Mouse (Mus musculus) CH12.LX (cell line): Measurements from ENCODE around the gene Rpl34. TPM values are rescaled to one million over a fixed set of nuclear protein-coding genes. Genes with fewer than 3 reads are reported as not detected.
A peak's percentile ranks its signal among the peaks of the same experiment; 100 is the strongest.

Experiments
- DNase-seq: peaks from one replicate; pipeline ENCODE4 v3.0.0-alpha.2; 2013; ENCODE audit errors: extremely low read depth
- H3K27ac ChIP-seq: 2 replicates; pipeline ENCODE4 v1.5.1; 2012; ENCODE audit warnings: low read depth, mild to moderate bottlenecking, control low read depth, moderate library complexity; ENCODE audit not compliant: insufficient read depth
- H3K27me3 ChIP-seq: replicated peaks from 2 replicates; pipeline ENCODE3; 2012; ENCODE audit warnings: inconsistent platforms
- H3K36me3 ChIP-seq, 2 experiments: replicated peaks in 1 of 2; 2 replicates each; pipeline versions ENCODE3 to v1.6.1; 2012; ENCODE audit warnings: inconsistent platforms in 1 of 2, low read length in 1 of 2, mild to moderate bottlenecking in 1 of 2, mixed read lengths in 1 of 2, moderate library complexity in 1 of 2; ENCODE audit not compliant: control insufficient read depth in 1 of 2, insufficient read depth in 1 of 2
- H3K4me1 ChIP-seq, 2 experiments: 2 replicates each; pipeline ENCODE4 v1.6.1; 2012; ENCODE audit warnings: inconsistent platforms in 1 of 2, moderate library complexity in 1 of 2; ENCODE audit not compliant: insufficient read depth in 2 of 2, control insufficient read depth in 1 of 2
- H3K4me2 ChIP-seq: 2 replicates; pipeline ENCODE4 v1.6.1; 2012; ENCODE audit warnings: low read depth, mild to moderate bottlenecking, control low read depth; ENCODE audit not compliant: poor library complexity, insufficient read depth, severe bottlenecking
- H3K4me3 ChIP-seq, 3 experiments: fragments of 150-350 bp in 1 of 3; sonication (generic) in 1 of 3; replicated peaks in 1 of 3; 2 replicates each; pipeline versions ENCODE3 to v1.5.1; 2011 to 2012; ENCODE audit warnings: low read depth in 2 of 3, low read length in 2 of 3, mild to moderate bottlenecking in 2 of 3, moderate library complexity in 2 of 3, control low read depth in 1 of 3, improper control_type of control experiment in 1 of 3, inconsistent platforms in 1 of 3, mixed read lengths in 1 of 3; ENCODE audit not compliant: poor library complexity in 1 of 3
- H3K79me2 ChIP-seq: replicated peaks from 2 replicates; pipeline ENCODE4 v1.6.1; 2012; ENCODE audit warnings: mild to moderate bottlenecking, moderate library complexity; ENCODE audit not compliant: control insufficient read depth, poor library complexity, insufficient read depth, severe bottlenecking; ENCODE audit errors: extremely low read depth
- H3K9ac ChIP-seq: 2 replicates; pipeline ENCODE4 v1.6.1; 2012; ENCODE audit warnings: low read depth, mild to moderate bottlenecking, control low read depth, moderate library complexity; ENCODE audit not compliant: insufficient read depth
- H3K9me3 ChIP-seq: replicated peaks from 2 replicates; pipeline ENCODE3; 2012; ENCODE audit warnings: low read length, inconsistent platforms, mixed read lengths
- CHD1 ChIP-seq: IDR thresholded peaks from 2 replicates; pipeline ENCODE4 v1.6.1; 2012; ENCODE audit warnings: low read depth, low read length, improper control_type of control experiment, inconsistent platforms
- CHD2 ChIP-seq: IDR thresholded peaks from 2 replicates; pipeline ENCODE4 v1.6.1; 2011; ENCODE audit warnings: low read length, improper control_type of control experiment
- ETS1 ChIP-seq: conservative IDR thresholded peaks from 2 replicates; pipeline ENCODE4 v1.6.1; 2012; ENCODE audit warnings: low read depth, mild to moderate bottlenecking, inconsistent platforms, low read length, improper control_type of control experiment, moderate library complexity
- GABPA ChIP-seq: IDR thresholded peaks from 2 replicates; pipeline ENCODE4 v1.6.1; 2012; ENCODE audit warnings: low read depth, low read length, improper control_type of control experiment, inconsistent platforms; ENCODE audit not compliant: insufficient replicate concordance
- HCFC1 ChIP-seq: IDR thresholded peaks from 2 replicates; pipeline ENCODE4 v1.6.1; 2012; ENCODE audit warnings: low read depth, mild to moderate bottlenecking, inconsistent platforms, low read length, improper control_type of control experiment
- JUN ChIP-seq: IDR thresholded peaks from 2 replicates; pipeline ENCODE4 v1.6.1; 2011; ENCODE audit warnings: low read depth, mild to moderate bottlenecking, low read length, improper control_type of control experiment, moderate library complexity; ENCODE audit not compliant: insufficient read depth
- JUND ChIP-seq: conservative IDR thresholded peaks from 2 replicates; pipeline ENCODE4 v1.6.1; 2011; ENCODE audit warnings: low read depth, low read length, improper control_type of control experiment
- MAFK ChIP-seq: IDR thresholded peaks from 2 replicates; pipeline ENCODE4 v1.6.1; 2011; ENCODE audit warnings: low read length, improper control_type of control experiment; ENCODE audit not compliant: insufficient replicate concordance
- MAX ChIP-seq: IDR thresholded peaks from 2 replicates; pipeline ENCODE4 v1.6.1; 2011; ENCODE audit warnings: low read length, improper control_type of control experiment
- MAZ ChIP-seq: IDR thresholded peaks from 2 replicates; pipeline ENCODE4 v1.6.1; 2012; ENCODE audit warnings: low read depth, mild to moderate bottlenecking, inconsistent platforms, low read length, improper control_type of control experiment, moderate library complexity
- MEF2A ChIP-seq: IDR thresholded peaks from 2 replicates; pipeline ENCODE4 v1.6.1; 2014; ENCODE audit warnings: low read depth, mild to moderate bottlenecking, inconsistent platforms, low read length, improper control_type of control experiment, borderline replicate concordance
- MYC ChIP-seq: IDR thresholded peaks from 2 replicates; pipeline ENCODE4 v1.6.1; 2011; ENCODE audit warnings: low read depth, mild to moderate bottlenecking, improper control_type of control experiment, low read length
- NELFE ChIP-seq: IDR thresholded peaks from 2 replicates; pipeline ENCODE4 v1.6.1; 2011; ENCODE audit warnings: low read depth, low read length, improper control_type of control experiment
- NRF1 ChIP-seq: IDR thresholded peaks from 2 replicates; pipeline ENCODE4 v1.6.1; 2014; ENCODE audit warnings: low read depth, mild to moderate bottlenecking, inconsistent platforms, low read length, improper control_type of control experiment, moderate library complexity
- PAX5 ChIP-seq: IDR thresholded peaks from 2 replicates; pipeline ENCODE4 v1.6.1; 2012; ENCODE audit warnings: low read length, inconsistent platforms, mixed read lengths
- POLR2AphosphoS2 ChIP-seq: IDR thresholded peaks from 2 replicates; pipeline ENCODE4 v1.6.1; 2011; ENCODE audit warnings: low read depth, low read length, improper control_type of control experiment
- RAD21 ChIP-seq: IDR thresholded peaks from 2 replicates; pipeline ENCODE4 v1.6.1; 2011; ENCODE audit warnings: low read depth, mild to moderate bottlenecking, low read length, improper control_type of control experiment, moderate library complexity
- RCOR1 ChIP-seq: conservative IDR thresholded peaks from 2 replicates; pipeline ENCODE4 v1.6.1; 2012; ENCODE audit warnings: low read depth, mild to moderate bottlenecking, inconsistent platforms, low read length, improper control_type of control experiment
- SIN3A ChIP-seq: IDR thresholded peaks from 2 replicates; pipeline ENCODE4 v1.6.1; 2012; ENCODE audit warnings: low read length, improper control_type of control experiment, inconsistent platforms
- SMC3 ChIP-seq: IDR thresholded peaks from 2 replicates; pipeline ENCODE4 v1.6.1; 2011; ENCODE audit warnings: low read depth, low read length, improper control_type of control experiment
- TBP ChIP-seq: conservative IDR thresholded peaks from 2 replicates; pipeline ENCODE4 v1.6.1; 2011; ENCODE audit warnings: low read depth, low read length, improper control_type of control experiment
- USF1 ChIP-seq: IDR thresholded peaks from 2 replicates; pipeline ENCODE4 v1.6.1; 2014; ENCODE audit warnings: low read depth, mild to moderate bottlenecking, inconsistent platforms, low read length, improper control_type of control experiment
- USF2 ChIP-seq: conservative IDR thresholded peaks from 2 replicates; pipeline ENCODE4 v1.6.1; 2011; ENCODE audit warnings: low read depth, low read length, improper control_type of control experiment
- ZMIZ1 ChIP-seq: IDR thresholded peaks from 2 replicates; pipeline ENCODE4 v1.6.1; 2012; ENCODE audit warnings: low read depth, mild to moderate bottlenecking, inconsistent platforms, low read length, improper control_type of control experiment
- ZNF384 ChIP-seq: IDR thresholded peaks from 2 replicates; pipeline ENCODE4 v1.6.1; 2012; ENCODE audit warnings: low read depth, low read length, improper control_type of control experiment, inconsistent platforms
- dilution Hi-C: fragments of 300-500 bp; cut with MboI; formaldehyde crosslinking; loops from 2 replicates; pipeline ENCODE4 v1.14.3; 2020; ENCODE audit warnings: low sequenced_read_pairs; ENCODE audit not compliant: extremely low pct_unique_long_range_greater_than_20kb, extremely low pct_ligation_motif_present
- in situ Hi-C: fragments of 300-500 bp; cut with MboI; formaldehyde crosslinking; loops from 3 replicates; pipeline ENCODE4 v1.14.3; 2019; ENCODE audit warnings: low sequenced_read_pairs, low pct_ligation_motif_present, low pct_unique_long_range_greater_than_20kb, mixed read lengths
- polyA plus RNA-seq: library from polyadenylated mRNA; unstranded; fragments of >175 nt; gene quantifications from 2 replicates; pipeline ENCODE4 v1.2.1, GENCODE M21; 2012; ENCODE audit warnings: low read depth; ENCODE audit not compliant: insufficient read length
- total RNA-seq, 2 experiments: library from RNA; depleted of rRNA; stranded (reverse); fragments of 300-350 nt in 1 of 2; fragments of >200 nt in 1 of 2; gene quantifications; 2 replicates each; pipeline ENCODE4 v1.2.3; 2012 to 2014

Rpl34 gene
- total and polyA plus RNA-seq, 3 experiments: 1,701 to 3,001 (median 2,604) TPM

DNA sequence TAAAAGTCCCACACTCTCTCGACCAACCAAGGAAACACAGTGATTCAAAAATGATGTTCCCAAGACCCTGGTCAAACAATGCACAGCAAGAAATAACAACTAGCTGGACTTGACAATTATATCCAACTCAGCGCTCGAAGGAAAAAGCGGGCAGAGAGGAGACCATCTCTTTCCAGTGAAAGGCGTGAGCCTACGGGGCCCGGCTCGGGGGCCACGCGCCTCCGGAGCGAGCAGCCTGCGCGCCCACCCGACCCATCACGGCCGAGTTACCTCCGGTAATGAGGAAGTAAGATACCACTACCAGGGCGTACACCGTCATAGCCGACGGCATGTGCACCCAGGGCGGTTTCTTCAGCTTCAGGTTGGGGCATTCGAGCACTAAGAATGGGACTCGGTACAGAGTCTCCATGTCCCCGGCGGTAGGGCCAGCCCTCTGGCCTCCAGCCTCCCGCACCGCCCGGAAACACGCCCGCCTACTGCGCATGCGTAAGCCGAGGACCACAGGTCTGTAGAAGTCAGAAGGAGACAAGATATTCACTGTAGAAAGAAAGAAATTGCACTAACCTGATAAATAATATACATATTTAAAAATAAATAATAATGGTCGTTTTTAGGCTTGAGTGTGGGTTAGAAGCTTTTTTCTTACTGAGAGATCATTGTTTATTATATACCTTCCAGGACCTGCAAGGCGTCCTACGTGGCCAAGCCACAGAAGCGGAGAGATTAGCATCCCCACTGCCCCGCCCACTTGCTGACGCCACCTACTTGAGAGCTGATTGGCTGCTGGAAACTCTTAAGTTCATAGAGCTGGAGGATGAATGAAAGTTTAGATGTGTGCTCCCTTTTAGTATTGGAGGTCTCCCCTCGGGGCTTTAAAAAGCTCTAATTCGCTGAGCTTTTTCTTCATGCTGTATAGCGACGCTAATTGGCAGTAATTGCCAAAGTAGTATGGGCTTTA is 21.0 kb downstream of the Rpl34 start, which contains the start of gene Ostc (continued):
- TF ChIP-seq MAX (peak; percentile 73), JUN (0 out of 2 replicates have a peak, but pooled peaks have one; percentile 22), SIN3A (peak; percentile 91), JUND (0 out of 2 replicates have a peak, but pooled peaks have one; percentile 25), MEF2A (0 out of 2 replicates have a peak, but pooled peaks have one; percentile 7)
- TF ChIP-seq, all 38 proteins: peak for 17

DNA sequence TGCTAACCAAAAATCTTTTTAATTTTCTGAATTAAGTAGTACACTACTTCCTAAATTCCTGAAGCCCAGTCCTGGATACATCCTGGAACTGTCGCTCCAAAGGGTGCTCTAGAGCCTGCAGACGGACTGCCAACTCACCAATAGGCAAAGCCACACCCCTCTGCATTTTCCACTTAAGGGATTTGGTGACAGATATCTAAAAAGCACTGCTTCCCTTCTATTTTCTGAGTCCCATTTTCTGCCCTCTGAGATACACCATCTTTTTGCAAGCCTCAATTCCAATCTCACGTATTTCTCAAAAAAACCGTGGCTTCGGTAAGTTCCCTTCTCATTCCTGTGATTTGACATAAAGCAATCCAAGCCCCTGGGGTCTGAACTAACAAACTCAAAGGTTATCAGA is 21.7 kb downstream of the Rpl34 start:
- H3K4me3 ChIP-seq: peak overlapping the region; percentile 93 to 97 (median 97)
- H3K27me3 ChIP-seq: no peaks in the 10 kb centered on the region
- peaks cover 51% of the 10 kb centered on the region for H3K79me2 ChIP-seq
- no peak overlapping the region; the same call in 1 of the 2 replicates for H3K27ac ChIP-seq
- no peaks in the 10 kb centered on the region for H3K9me3 ChIP-seq
- dilution Hi-C loops: no loop called here
- DNase-seq: no peak
- peaks cover 4 to 16% of the 10 kb centered on the region in 2 experiments; a peak in 2 of 4 replicates for H3K4me1 ChIP-seq
- peak overlapping the region; percentile 88 for H3K4me2 ChIP-seq
- no peak for TF ChIP-seq NRF1
- TF ChIP-seq MAZ: no peak
- peak; percentile 70; the same call in 1 of the 2 replicates for TF ChIP-seq POLR2AphosphoS2
- no peak for TF ChIP-seq PAX5
- 0 out of 2 replicates have a peak, but pooled peaks have one; percentile 13 for TF ChIP-seq TBP
- TF ChIP-seq MAFK: no peak
- no peak for TF ChIP-seq ZNF384
- TF ChIP-seq SIN3A: 0 out of 2 replicates have a peak, but pooled peaks have one; percentile 3
- in situ Hi-C loops: no loop called here
- peaks cover 9 to 26% of the 10 kb centered on the region in 2 experiments for H3K36me3 ChIP-seq
- peak overlapping the region; percentile 97 for H3K9ac ChIP-seq

DNA sequence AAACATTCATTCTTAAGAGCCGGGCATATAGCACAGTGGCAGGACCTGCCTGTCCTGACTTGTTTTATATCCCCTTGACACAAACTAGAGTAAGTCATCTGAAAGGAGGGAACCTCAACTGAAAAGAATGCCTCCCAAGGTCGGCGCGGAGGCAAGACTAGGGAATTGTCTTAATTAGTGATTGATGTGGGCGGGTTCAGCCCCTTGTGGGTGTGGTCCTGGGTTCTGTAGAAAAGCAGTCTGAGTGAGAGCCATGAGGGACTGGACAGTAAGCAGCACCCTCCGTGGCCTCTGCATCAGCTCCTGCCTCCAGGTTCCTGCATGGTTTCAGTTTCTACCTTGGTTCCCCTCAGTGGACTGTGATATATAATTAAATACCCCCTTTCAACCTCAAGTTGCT is 27.9 kb downstream of the Rpl34 start:
- Histone ChIP-seq H3K9ac (no peak overlapping the region), H3K27me3 (no peaks in the 10 kb centered on the region), H3K79me2 (peaks cover 36% of the 10 kb centered on the region), H3K36me3 (peaks cover 51 to 83% of the 10 kb centered on the region in 2 experiments), H3K27ac (no peak overlapping the region), H3K4me3 (no peak overlapping the region), H3K9me3 (no peaks in the 10 kb centered on the region), H3K4me1 (peaks cover 4 to 32% of the 10 kb centered on the region in 2 experiments; a peak in 2 of 4 replicates), H3K4me2 (no peak overlapping the region)
- no peak for DNase-seq
- TF ChIP-seq USF2 (no peak), HCFC1 (no peak), USF1 (no peak), GABPA (no peak), MAZ (no peak), RCOR1 (no peak), SIN3A (no peak), SMC3 (no peak), MYC (no peak), CHD2 (no peak), MAX (no peak), NELFE (no peak), ETS1 (no peak), CHD1 (no peak), JUN (no peak), RAD21 (no peak), ZMIZ1 (no peak), MEF2A (no peak)
- in situ Hi-C loops: no loop called here
- dilution Hi-C loops: no loop called here
